Mouse (Mus musculus) midbrain, embryonic 16.5 days (tissue): ENCODE data around the gene Btnl10. TPM values are rescaled to one million over a fixed set of nuclear protein-coding genes. Genes with fewer than 3 reads are reported as not detected.

Source experiments
- ATAC-seq: fragments of 200-750 bp; cut with Nextera tagmentation; 2 replicates; pipeline ENCODE4 v1.8.0; 2017; ENCODE audit warnings: moderate TSS enrichment
- H3K27ac ChIP-seq: fragments of 300-500 bp; sonication (generic); 2 replicates; pipeline ENCODE4 v1.5.1; 2014; ENCODE audit warnings: mild to moderate bottlenecking, low read length, mixed read lengths
- H3K27me3 ChIP-seq: fragments of 300-500 bp; sonication (generic); 2 replicates; pipeline ENCODE4 v1.6.1; 2014; ENCODE audit warnings: low read depth, low read length, mixed read lengths; ENCODE audit not compliant: control insufficient read depth, insufficient read depth
- H3K36me3 ChIP-seq: fragments of 300-500 bp; sonication (generic); 2 replicates; pipeline ENCODE4 v1.6.1; 2014; ENCODE audit warnings: mild to moderate bottlenecking, low read length, moderate library complexity, mixed read lengths; ENCODE audit not compliant: control insufficient read depth, insufficient read depth
- H3K4me1 ChIP-seq: fragments of 300-500 bp; sonication (generic); 2 replicates; pipeline ENCODE4 v1.6.1; 2014; ENCODE audit warnings: mild to moderate bottlenecking, low read length, mixed read lengths; ENCODE audit not compliant: control insufficient read depth, insufficient read depth
- H3K4me2 ChIP-seq: fragments of 300-500 bp; sonication (generic); 2 replicates; pipeline ENCODE4 v1.6.1; 2014; ENCODE audit warnings: mild to moderate bottlenecking, low read length, mixed read lengths
- H3K4me3 ChIP-seq: fragments of 300-500 bp; sonication (generic); 2 replicates; pipeline ENCODE4 v1.5.1; 2014; ENCODE audit warnings: low read depth, mild to moderate bottlenecking, low read length, moderate library complexity, mixed read lengths
- H3K9ac ChIP-seq: fragments of 300-500 bp; sonication (generic); 2 replicates; pipeline ENCODE4 v1.6.1; 2014; ENCODE audit warnings: low read depth, low read length, mixed read lengths
- H3K9me3 ChIP-seq: fragments of 300-500 bp; sonication (generic); replicated peaks from 2 replicates; pipeline ENCODE4 v1.6.1; 2014; ENCODE audit warnings: mild to moderate bottlenecking, low read length, mixed read lengths; ENCODE audit not compliant: control insufficient read depth, poor library complexity, severe bottlenecking
- WGBS: fragments of 180-500 bp; shearing (Covaris S2); extraction: QIAGEN DNeasy Blood & Tissue Kit; methylation state at CpG from one replicate; pipeline ENCODE4 v1.1.7; 2014; 5-methylcytosine and 5-hydroxymethylcytosine counted together
- polyA plus RNA-seq: library from polyadenylated mRNA; unstranded; fragments of >200 nt; fragmentation: Nextera tagmentation; extraction: Ambion mirVana; gene quantifications from 2 replicates; pipeline ENCODE4 v1.2.1, GENCODE M21; 2015

Btnl10 gene
- polyA plus RNA-seq: not detected in 2 replicates

- H3K9me3 ChIP-seq: no peaks in the 10 kb centered on the region
- 86% methylated on average over 12 of the region's 12 CpGs for WGBS
- peaks cover 4% of the 10 kb centered on the region for H3K4me1 ChIP-seq
- no peak within 1 kb of the TSS for H3K9ac ChIP-seq
- H3K27me3 ChIP-seq: no peaks in the 10 kb centered on the region
- no peak within 1 kb of the TSS for H3K27ac ChIP-seq
- no peak for ATAC-seq
- no peaks in the 10 kb centered on the region for H3K36me3 ChIP-seq
- H3K4me2 ChIP-seq: no peak within 1 kb of the TSS
- H3K4me3 ChIP-seq: no peak within 1 kb of the TSS
Measured at GRCm38 (mm10) chr11:58917745-58918366, at the start of gene Btnl10. TSS of gene Btnl10 (plus strand) at chr11:58917908.

- Histone ChIP-seq H3K27ac (no peak overlapping the region), H3K4me1 (peaks cover 11% of the 10 kb centered on the region), H3K4me2 (peak overlapping the region; percentile 94), H3K36me3 (no peaks in the 10 kb centered on the region), H3K9me3 (no peaks in the 10 kb centered on the region), H3K9ac (peak overlapping the region; percentile 82), H3K4me3 (peak overlapping the region; percentile 57), H3K27me3 (no peaks in the 10 kb centered on the region)
- WGBS: 87% methylated on average over 6 of the region's 6 CpGs
- ATAC-seq: no peak
Measured at GRCm38 (mm10) chr11:58867954-58868330, 49.8 kb upstream of the Btnl10 start.

DNA sequence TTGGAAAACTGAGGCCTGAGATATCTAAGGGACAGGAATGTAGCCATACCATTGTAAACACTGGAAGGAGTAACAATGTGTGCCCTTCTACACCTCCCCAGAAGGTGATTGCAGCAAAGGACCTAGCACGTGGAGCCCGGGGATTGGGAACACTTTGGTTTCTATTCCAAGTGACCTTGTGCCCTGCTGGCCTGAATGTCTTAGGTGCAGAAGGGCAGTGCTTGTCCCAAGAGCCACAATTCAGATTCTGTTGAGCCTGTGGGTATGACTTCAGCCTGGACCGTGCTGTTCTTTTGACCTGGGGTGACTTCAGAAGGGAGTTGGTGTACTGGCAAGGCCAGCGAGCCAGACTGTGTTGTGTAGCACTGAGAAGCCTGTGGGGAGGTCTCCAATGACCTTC, 46.7 kb upstream of the Btnl10 start:
- H3K4me2 ChIP-seq: no peak overlapping the region
- no peak overlapping the region for H3K9ac ChIP-seq
- WGBS: 87% methylated on average over 4 of the region's 4 CpGs
- no peak overlapping the region for H3K4me3 ChIP-seq
- 0 out of 2 replicates have a peak, but pooled peaks cover 2% of the 10 kb centered on the region for H3K36me3 ChIP-seq
- no peak for ATAC-seq
- H3K9me3 ChIP-seq: no peaks in the 10 kb centered on the region
- H3K4me1 ChIP-seq: peaks cover 11% of the 10 kb centered on the region
- no peak overlapping the region for H3K27ac ChIP-seq
- H3K27me3 ChIP-seq: no peaks in the 10 kb centered on the region

- Histone ChIP-seq H3K4me3 (no peak overlapping the region), H3K36me3 (peaks cover 15% of the 10 kb centered on the region), H3K4me2 (no peak overlapping the region), H3K9ac (no peak overlapping the region), H3K9me3 (no peaks in the 10 kb centered on the region), H3K4me1 (no peaks in the 10 kb centered on the region), H3K27me3 (no peaks in the 10 kb centered on the region), H3K27ac (no peak overlapping the region)
- ATAC-seq: no peak
- WGBS: 84% methylated on average over 8 of the region's 8 CpGs
Measured at GRCm38 (mm10) chr11:58883756-58884155, 34.0 kb upstream of the Btnl10 start.

- H3K27ac ChIP-seq: no peak overlapping the region
- H3K4me3 ChIP-seq: no peak overlapping the region
- no peak overlapping the region for H3K4me2 ChIP-seq
- H3K4me1 ChIP-seq: no peaks in the 10 kb centered on the region
- 98% methylated on average over 10 of the region's 10 CpGs for WGBS
- no peak for ATAC-seq
- H3K27me3 ChIP-seq: no peaks in the 10 kb centered on the region
- H3K9ac ChIP-seq: no peak overlapping the region
- H3K36me3 ChIP-seq: peaks cover 29% of the 10 kb centered on the region
- H3K9me3 ChIP-seq: no peaks in the 10 kb centered on the region
Measured at GRCm38 (mm10) chr11:58890511-58890910, 27.2 kb upstream of the Btnl10 start.

GRCm38 (mm10) chr11:58894456-58894855, 23.3 kb upstream of the Btnl10 start:
- H3K27me3 ChIP-seq: no peaks in the 10 kb centered on the region
- WGBS: 78% methylated on average over 6 of the region's 6 CpGs
- no peak overlapping the region for H3K9ac ChIP-seq
- peaks cover 29% of the 10 kb centered on the region for H3K36me3 ChIP-seq
- H3K9me3 ChIP-seq: no peaks in the 10 kb centered on the region
- no peak overlapping the region for H3K27ac ChIP-seq
- no peak for ATAC-seq
- no peak overlapping the region for H3K4me2 ChIP-seq
- H3K4me3 ChIP-seq: no peak overlapping the region
- H3K4me1 ChIP-seq: 0 out of 2 replicates have a peak, but pooled peaks cover 3% of the 10 kb centered on the region

DNA sequence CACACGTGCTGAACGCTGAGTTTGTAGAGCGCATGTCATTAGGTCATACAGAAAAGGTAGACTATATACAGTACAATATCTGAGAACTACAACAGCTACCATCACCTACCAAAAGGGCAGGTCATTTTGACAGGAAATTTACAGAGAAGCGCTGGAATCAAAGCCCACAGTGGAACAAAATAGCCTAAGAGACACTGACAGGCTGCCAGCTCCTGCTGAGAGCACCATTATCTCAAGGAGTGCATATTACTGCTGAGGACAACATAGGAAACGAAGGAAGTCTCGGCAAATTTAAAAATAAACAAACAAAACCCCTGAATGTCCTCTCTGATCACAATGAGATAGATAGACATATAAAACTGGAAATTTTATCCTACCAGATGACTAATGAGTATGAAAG, 20.2 kb upstream of the Btnl10 start:
- Histone ChIP-seq H3K4me3 (no peak overlapping the region), H3K4me1 (peaks cover 6% of the 10 kb centered on the region; the same call in 1 of the 2 replicates), H3K9ac (no peak overlapping the region), H3K27me3 (no peaks in the 10 kb centered on the region), H3K4me2 (no peak overlapping the region), H3K9me3 (no peaks in the 10 kb centered on the region), H3K36me3 (peaks cover 12% of the 10 kb centered on the region; the same call in 1 of the 2 replicates), H3K27ac (no peak overlapping the region)
- no peak for ATAC-seq
- 90% methylated on average over 6 of the region's 6 CpGs for WGBS

DNA sequence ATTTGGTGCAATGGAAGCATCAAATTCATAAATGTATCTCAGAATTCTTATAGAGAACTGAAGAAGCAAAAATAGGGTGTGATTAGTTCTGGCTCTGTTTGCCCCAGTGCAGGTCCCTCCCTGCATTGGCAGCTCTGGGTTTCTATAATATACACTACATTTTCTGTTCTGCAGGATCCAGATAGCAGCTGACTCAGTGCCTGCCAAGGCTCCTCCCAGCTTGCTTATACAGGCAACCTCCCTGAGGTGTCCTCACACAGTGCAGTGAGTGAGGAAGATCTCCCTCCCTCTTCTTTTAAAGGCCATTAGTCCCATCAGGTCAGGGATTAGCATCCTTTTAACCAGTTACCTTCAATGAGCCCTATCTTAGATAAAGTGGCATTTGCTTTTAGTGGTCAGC, 16.6 kb upstream of the Btnl10 start:
- no peak overlapping the region for H3K4me3 ChIP-seq
- no peak for ATAC-seq
- peaks cover 18% of the 10 kb centered on the region for H3K4me1 ChIP-seq
- no peaks in the 10 kb centered on the region for H3K27me3 ChIP-seq
- H3K9me3 ChIP-seq: no peaks in the 10 kb centered on the region
- no peak overlapping the region for H3K4me2 ChIP-seq
- peaks cover 2% of the 10 kb centered on the region; the same call in 1 of the 2 replicates for H3K36me3 ChIP-seq
- no peak overlapping the region for H3K27ac ChIP-seq
- no peak overlapping the region for H3K9ac ChIP-seq

GRCm38 (mm10) chr11:58903511-58904409, 13.9 kb upstream of the Btnl10 start, which contains the start of gene Zfp39:
TSS of gene Zfp39 (minus strand) at chr11:58904225.
- Histone ChIP-seq H3K36me3 (peaks cover 2% of the 10 kb centered on the region; the same call in 1 of the 2 replicates), H3K27ac (peak within 1 kb of the TSS; percentile 89), H3K4me3 (peak within 1 kb of the TSS; percentile 84), H3K9ac (peak within 1 kb of the TSS; percentile 91), H3K4me1 (peaks cover 15% of the 10 kb centered on the region), H3K27me3 (no peaks in the 10 kb centered on the region), H3K4me2 (peak within 1 kb of the TSS; percentile 89), H3K9me3 (no peaks in the 10 kb centered on the region)
- WGBS: 0% methylated on average over 40 of the region's 40 CpGs
- peak; percentile 99 for ATAC-seq
